In genomic region chr11:113863408-113863807, GRCm38 (mm10) we compare ENCODE assay signal across 8 mouse cellular contexts.
DNase-seq lines count a peak whose midpoint lies in the region; ATAC-seq and TF ChIP-seq lines count a peak whose summit lies in the region.

No protein-coding gene starts in this region.

- no peak overlapping the region for H3K4me2 ChIP-seq in forebrain, embryonic 11.5 days (ENCODE audit: low read depth, low read length, severe bottlenecking)
- no peak overlapping the region for H3K4me2 ChIP-seq in forebrain, embryonic 13.5 days
- no peak overlapping the region for H3K4me2 ChIP-seq in midbrain, embryonic 15.5 days

- peak; percentile 72 for DNase-seq in forebrain, embryonic 11.5 days (ENCODE audit: low spot score)
- peak; percentile 36 for DNase-seq in midbrain, embryonic 10.5 days (ENCODE audit: low spot score)

- no peaks in the 10 kb centered on the region for H3K27me3 ChIP-seq in forebrain, embryonic 11.5 days (ENCODE audit: control insufficient read depth, insufficient read depth, low read length)
- no peaks in the 10 kb centered on the region; the same call in 1 of the 2 replicates for H3K27me3 ChIP-seq in forebrain, embryonic 13.5 days
- H3K27me3 ChIP-seq in midbrain, embryonic 10.5 days (ENCODE audit: low read depth, poor library complexity, severe bottlenecking) = 0 out of 2 replicates have a peak, but pooled peaks cover 4% of the 10 kb centered on the region
- no peaks in the 10 kb centered on the region for H3K27me3 ChIP-seq in midbrain, embryonic 15.5 days (replicated peaks)

- no peaks in the 10 kb centered on the region for H3K36me3 ChIP-seq in forebrain, embryonic 11.5 days (ENCODE audit: control insufficient read depth, insufficient read depth, low read length)
- H3K36me3 ChIP-seq in forebrain, embryonic 13.5 days (ENCODE audit: poor library complexity, severe bottlenecking) = no peaks in the 10 kb centered on the region; the same call in 1 of the 2 replicates
- H3K36me3 ChIP-seq in midbrain, embryonic 10.5 days = peaks cover 14% of the 10 kb centered on the region
- H3K36me3 ChIP-seq in midbrain, embryonic 15.5 days (replicated peaks) = no peaks in the 10 kb centered on the region

- no peak overlapping the region for H3K4me3 ChIP-seq in forebrain, embryonic 11.5 days (ENCODE audit: low read depth, low read length)
- H3K4me3 ChIP-seq in forebrain, embryonic 13.5 days = no peak overlapping the region
- no peak overlapping the region for H3K4me3 ChIP-seq in midbrain, embryonic 10.5 days
- no peak overlapping the region for H3K4me3 ChIP-seq in midbrain, embryonic 15.5 days
- no peak overlapping the region for H3K4me3 ChIP-seq in cortical plate, adult 2 months (ENCODE audit: insufficient read depth, low read length)
- no peak overlapping the region for H3K4me3 ChIP-seq in olfactory bulb, adult 2 months (ENCODE audit: insufficient read depth, low read depth, low read length)

- no peaks in the 10 kb centered on the region for H3K9me3 ChIP-seq in forebrain, embryonic 11.5 days (ENCODE audit: control insufficient read depth, low read length)
- no peaks in the 10 kb centered on the region for H3K9me3 ChIP-seq in forebrain, embryonic 13.5 days (replicated peaks)
- H3K9me3 ChIP-seq in midbrain, embryonic 10.5 days (replicated peaks) = no peaks in the 10 kb centered on the region
- H3K9me3 ChIP-seq in midbrain, embryonic 15.5 days = no peaks in the 10 kb centered on the region

- no peak for TF ChIP-seq POLR2A in cortical plate, adult 2 months (IDR thresholded peaks at IDR 0.05; ENCODE audit: extremely low read depth, insufficient read depth, low read length)
- TF ChIP-seq POLR2A in olfactory bulb, adult 2 months (IDR thresholded peaks at IDR 0.05; ENCODE audit: insufficient read depth, low read depth, low read length) = no peak

- H3K4me1 ChIP-seq in forebrain, embryonic 11.5 days (replicated peaks; ENCODE audit: control insufficient read depth, insufficient read depth, low read length) = 0 out of 2 replicates have a peak, but pooled peaks cover 2% of the 10 kb centered on the region
- H3K4me1 ChIP-seq in forebrain, embryonic 13.5 days = no peaks in the 10 kb centered on the region
- peaks cover 11% of the 10 kb centered on the region for H3K4me1 ChIP-seq in midbrain, embryonic 10.5 days
- H3K4me1 ChIP-seq in midbrain, embryonic 15.5 days = no peaks in the 10 kb centered on the region; the same call in 1 of the 2 replicates
- no peaks in the 10 kb centered on the region for H3K4me1 ChIP-seq in cortical plate, adult 2 months (ENCODE audit: control insufficient read depth, insufficient read depth, low read length)
- no peaks in the 10 kb centered on the region for H3K4me1 ChIP-seq in olfactory bulb, adult 2 months (ENCODE audit: control insufficient read depth, insufficient read depth, low read length)

- H3K27ac ChIP-seq in forebrain, embryonic 11.5 days (ENCODE audit: low read depth, low read length) = no peak overlapping the region
- no peak overlapping the region for H3K27ac ChIP-seq in forebrain, embryonic 13.5 days
- H3K27ac ChIP-seq in midbrain, embryonic 10.5 days (replicated peaks) = no peak overlapping the region
- no peak overlapping the region for H3K27ac ChIP-seq in midbrain, embryonic 15.5 days
- H3K27ac ChIP-seq in cortical plate, adult 2 months (ENCODE audit: insufficient read depth, low read length) = no peak overlapping the region
- no peak overlapping the region for H3K27ac ChIP-seq in olfactory bulb, adult 2 months (ENCODE audit: insufficient read depth, low read depth, low read length)

- no peak overlapping the region for H3K9ac ChIP-seq in forebrain, embryonic 11.5 days (ENCODE audit: low read length)
- H3K9ac ChIP-seq in forebrain, embryonic 13.5 days = no peak overlapping the region
- H3K9ac ChIP-seq in midbrain, embryonic 15.5 days = no peak overlapping the region

- TF ChIP-seq CTCF in cortical plate, adult 2 months (IDR thresholded peaks at IDR 0.05; ENCODE audit: extremely low read depth, insufficient read depth, low read length) = peak; percentile 56
- peak; percentile 47; the same call in 1 of the 2 replicates for TF ChIP-seq CTCF in olfactory bulb, adult 2 months (IDR thresholded peaks at IDR 0.05; ENCODE audit: insufficient read depth, low read depth, low read length)

- no peak for ATAC-seq in forebrain, embryonic 11.5 days (replicated peaks; ENCODE audit: low FRiP score)
- ATAC-seq in forebrain, embryonic 13.5 days = no peak
- no peak for ATAC-seq in midbrain, embryonic 15.5 days (replicated peaks)
- ATAC-seq in megakaryocyte, adult 5-6 weeks (ENCODE audit: poor library complexity, severe bottlenecking) = no peak
- no peak for ATAC-seq in megakaryocyte-erythroid progenitor cell, adult 5-6 weeks (replicated peaks; ENCODE audit: low FRiP score, low TSS enrichment, poor library complexity, severe bottlenecking)

- 71% methylated on average over 5 of the region's 5 CpGs for WGBS in forebrain, embryonic 11.5 days
- WGBS in forebrain, embryonic 13.5 days = 67% methylated on average over 5 of the region's 5 CpGs
- WGBS in midbrain, embryonic 10.5 days = 76% methylated on average over 5 of the region's 5 CpGs
- WGBS in midbrain, embryonic 15.5 days = 73% methylated on average over 5 of the region's 5 CpGs
- WGBS in olfactory bulb, adult 2 months = 85% methylated on average over 5 of the region's 5 CpGs
